Mouse (Mus musculus) neural tube, embryonic 15.5 days (tissue): ENCODE measurements around the gene Htra1. TPM values are rescaled to one million over a fixed set of nuclear protein-coding genes. Genes with fewer than 3 reads are reported as not detected.

Experiments used
- ATAC-seq: fragments of 200-750 bp; cut with Nextera tagmentation; 2 replicates; pipeline ENCODE4 v1.8.0; 2017; ENCODE audit warnings: mild to moderate bottlenecking, moderate TSS enrichment, moderate library complexity; ENCODE audit not compliant: low FRiP score
- H3K27ac ChIP-seq: fragments of 300-500 bp; sonication (generic); replicated peaks from 2 replicates; pipeline ENCODE4 v1.5.1; 2015; ENCODE audit warnings: mild to moderate bottlenecking, inconsistent platforms
- H3K27me3 ChIP-seq: fragments of 300-500 bp; sonication (generic); replicated peaks from 2 replicates; pipeline ENCODE4 v1.6.1; 2015; ENCODE audit warnings: inconsistent platforms
- H3K36me3 ChIP-seq: fragments of 300-500 bp; sonication (generic); 2 replicates; pipeline ENCODE4 v1.6.1; 2015; ENCODE audit warnings: inconsistent platforms
- H3K4me1 ChIP-seq: fragments of 300-500 bp; sonication (generic); 2 replicates; pipeline ENCODE4 v1.6.1; 2015; ENCODE audit warnings: inconsistent platforms
- H3K4me2 ChIP-seq: fragments of 300-500 bp; sonication (generic); 2 replicates; pipeline ENCODE4 v1.6.1; 2015; ENCODE audit warnings: inconsistent platforms, mild to moderate bottlenecking, moderate library complexity
- H3K4me3 ChIP-seq: fragments of 300-500 bp; sonication (generic); replicated peaks from 2 replicates; pipeline ENCODE4 v1.5.1; 2015; ENCODE audit warnings: mild to moderate bottlenecking, inconsistent platforms
- H3K9ac ChIP-seq: fragments of 300-500 bp; sonication (generic); replicated peaks from 2 replicates; pipeline ENCODE4 v1.6.1; 2015; ENCODE audit warnings: mild to moderate bottlenecking, inconsistent platforms
- H3K9me3 ChIP-seq: fragments of 300-500 bp; sonication (generic); replicated peaks from 2 replicates; pipeline ENCODE4 v1.6.1; 2016; ENCODE audit warnings: inconsistent platforms
- WGBS: fragments of 180-500 bp; shearing (Covaris S2); methylation state at CpG from one replicate; pipeline ENCODE4 v1.1.7; 2015; ENCODE audit warnings: mixed read lengths; 5-methylcytosine and 5-hydroxymethylcytosine counted together
- polyA plus RNA-seq: library from polyadenylated mRNA; unstranded; fragments of >200 nt; fragmentation: Nextera tagmentation; extraction: Ambion mirVana; gene quantifications from 2 replicates; pipeline ENCODE4 v1.2.1, GENCODE M21; 2015

The Htra1 gene
- polyA plus RNA-seq, 1 experiment from 2014 or later = 23.7 TPM

- 91% methylated on average over 5 of the region's 5 CpGs for WGBS
These were observed 15.1 kb downstream of the Htra1 start for GRCm38 (mm10) chr7:130951004-130951403.

DNA sequence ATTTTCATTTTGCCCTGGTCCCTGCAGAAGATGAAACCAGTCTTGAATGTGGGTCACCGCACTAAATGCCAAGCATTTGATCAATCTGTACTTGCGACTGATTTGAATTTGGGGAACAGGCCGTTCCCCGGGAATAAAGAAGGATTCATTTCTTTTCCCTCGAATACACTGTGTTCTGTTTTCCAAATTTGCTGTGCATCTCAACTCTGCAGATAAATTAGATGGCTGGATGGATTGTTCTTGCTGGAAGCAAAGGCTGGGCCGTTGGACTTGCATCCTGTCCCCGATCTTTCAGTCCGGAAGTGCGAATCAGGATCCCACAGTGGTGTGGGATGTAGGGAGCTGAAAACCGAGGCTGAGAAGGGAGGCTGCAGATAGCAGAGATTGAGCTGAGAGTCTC lies 17.5 kb downstream of the Htra1 start:
- no peak overlapping the region for H3K4me3 ChIP-seq
- WGBS = 91% methylated on average over 10 of the region's 10 CpGs
- H3K9me3 ChIP-seq = no peaks in the 10 kb centered on the region
- H3K4me2 ChIP-seq = no peak overlapping the region
- 0 out of 2 replicates have a peak, but pooled peaks cover 2% of the 10 kb centered on the region for H3K27me3 ChIP-seq
- ATAC-seq = no peak
- peaks cover 5% of the 10 kb centered on the region for H3K4me1 ChIP-seq
- no peak overlapping the region for H3K9ac ChIP-seq
- no peaks in the 10 kb centered on the region for H3K36me3 ChIP-seq
- H3K27ac ChIP-seq = no peak overlapping the region

More at GRCm38 (mm10) chr7:130951004-130951403, 15.1 kb downstream of the Htra1 start:
- no peak overlapping the region for H3K4me2 ChIP-seq
- H3K36me3 ChIP-seq = no peaks in the 10 kb centered on the region
- H3K4me3 ChIP-seq = no peak overlapping the region
- H3K27me3 ChIP-seq = 0 out of 2 replicates have a peak, but pooled peaks cover 2% of the 10 kb centered on the region
- H3K4me1 ChIP-seq = peaks cover 5% of the 10 kb centered on the region
- H3K27ac ChIP-seq = no peak overlapping the region
- H3K9me3 ChIP-seq = no peaks in the 10 kb centered on the region
- no peak overlapping the region for H3K9ac ChIP-seq
- ATAC-seq = no peak

DNA sequence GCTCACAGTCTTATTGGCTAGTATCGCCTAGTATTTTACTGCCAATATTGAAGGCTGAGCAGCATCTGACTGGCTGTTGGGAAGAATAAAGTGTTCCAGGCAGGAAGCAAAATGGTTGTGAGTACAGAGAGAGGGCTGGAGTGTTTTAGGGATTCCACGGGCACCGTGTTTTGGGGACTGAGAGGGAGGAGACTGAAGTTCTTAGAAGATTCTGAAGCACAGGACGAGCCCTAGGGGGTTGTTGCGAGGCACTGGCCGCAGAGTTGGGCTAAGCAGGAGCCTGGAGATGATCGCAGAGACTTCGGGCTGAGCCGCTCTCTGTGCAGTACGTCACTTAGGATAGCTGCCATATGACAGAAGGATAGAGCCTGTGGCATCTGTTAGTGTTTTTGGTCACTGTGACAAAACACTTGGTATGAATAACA lies 18.3 kb downstream of the Htra1 start:
- no peaks in the 10 kb centered on the region for H3K36me3 ChIP-seq
- 0 out of 2 replicates have a peak, but pooled peaks cover 2% of the 10 kb centered on the region for H3K27me3 ChIP-seq
- no peaks in the 10 kb centered on the region for H3K9me3 ChIP-seq
- WGBS = 87% methylated on average over 10 of the region's 10 CpGs
- ATAC-seq = no peak
- H3K9ac ChIP-seq = no peak overlapping the region
- no peak overlapping the region for H3K27ac ChIP-seq
- no peak overlapping the region for H3K4me3 ChIP-seq
- peaks cover 3% of the 10 kb centered on the region for H3K4me1 ChIP-seq
- H3K4me2 ChIP-seq = no peak overlapping the region

- no peaks in the 10 kb centered on the region for H3K36me3 ChIP-seq
- H3K9me3 ChIP-seq = no peaks in the 10 kb centered on the region
- no peaks in the 10 kb centered on the region for H3K4me1 ChIP-seq
- ATAC-seq = no peak
- WGBS = 71% methylated on average over 7 of the region's 7 CpGs
- H3K27ac ChIP-seq = no peak overlapping the region
- H3K4me2 ChIP-seq = no peak overlapping the region
- H3K27me3 ChIP-seq = no peaks in the 10 kb centered on the region
- no peak overlapping the region for H3K4me3 ChIP-seq
- no peak overlapping the region for H3K9ac ChIP-seq
These were observed 22.6 kb downstream of the Htra1 start for GRCm38 (mm10) chr7:130958551-130958950.

DNA sequence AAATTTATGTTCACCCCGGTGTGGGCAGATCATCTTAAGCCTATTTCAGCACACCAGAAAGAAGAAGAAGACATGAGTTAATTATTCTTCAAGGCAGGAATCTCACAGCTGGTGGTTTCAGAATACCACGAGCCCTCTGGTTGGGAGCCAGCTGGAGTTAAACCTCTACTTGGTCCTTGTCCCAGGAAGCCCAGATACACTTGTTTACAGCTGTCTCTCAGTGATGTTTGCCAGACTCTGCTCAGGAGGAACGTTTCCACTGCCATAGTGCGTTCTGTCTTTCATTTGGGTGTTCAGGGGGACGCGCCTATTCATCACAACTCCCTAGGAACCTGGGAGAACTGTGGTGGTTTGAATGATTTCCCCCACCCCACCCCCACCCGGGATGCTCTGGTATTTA lies 24.0 kb downstream of the Htra1 start:
- Histone ChIP-seq H3K4me1 (0 out of 2 replicates have a peak, but pooled peaks cover 4% of the 10 kb centered on the region), H3K4me3 (no peak overlapping the region), H3K9ac (no peak overlapping the region), H3K27me3 (no peaks in the 10 kb centered on the region), H3K36me3 (no peaks in the 10 kb centered on the region), H3K27ac (no peak overlapping the region), H3K9me3 (no peaks in the 10 kb centered on the region), H3K4me2 (no peak overlapping the region)
- 59% methylated on average over 7 of the region's 7 CpGs for WGBS
- no peak for ATAC-seq

DNA sequence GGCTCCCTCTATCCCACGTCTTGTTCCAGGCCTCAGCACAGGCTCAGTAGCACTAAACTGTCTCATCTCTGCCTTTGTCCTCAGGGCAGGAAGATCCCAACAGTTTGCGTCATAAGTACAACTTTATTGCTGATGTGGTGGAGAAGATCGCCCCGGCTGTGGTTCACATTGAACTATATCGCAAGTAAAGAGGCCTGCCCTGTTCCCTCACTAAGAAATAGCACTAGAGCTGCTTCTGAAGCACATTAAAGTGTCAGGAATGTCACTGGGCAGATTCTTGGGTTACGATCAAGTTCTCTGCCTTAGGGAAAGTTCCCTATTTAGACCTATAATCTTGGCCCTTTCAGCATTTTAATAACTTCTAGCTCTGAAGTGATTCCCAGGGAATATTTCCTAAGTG lies 25.5 kb downstream of the Htra1 start:
- no peaks in the 10 kb centered on the region for H3K9me3 ChIP-seq
- WGBS = 86% methylated on average over 6 of the region's 6 CpGs
- no peak overlapping the region for H3K4me3 ChIP-seq
- no peak for ATAC-seq
- no peaks in the 10 kb centered on the region for H3K36me3 ChIP-seq
- H3K9ac ChIP-seq = no peak overlapping the region
- H3K27ac ChIP-seq = no peak overlapping the region
- peaks cover 9% of the 10 kb centered on the region for H3K4me1 ChIP-seq
- no peak overlapping the region for H3K4me2 ChIP-seq
- no peaks in the 10 kb centered on the region for H3K27me3 ChIP-seq

DNA sequence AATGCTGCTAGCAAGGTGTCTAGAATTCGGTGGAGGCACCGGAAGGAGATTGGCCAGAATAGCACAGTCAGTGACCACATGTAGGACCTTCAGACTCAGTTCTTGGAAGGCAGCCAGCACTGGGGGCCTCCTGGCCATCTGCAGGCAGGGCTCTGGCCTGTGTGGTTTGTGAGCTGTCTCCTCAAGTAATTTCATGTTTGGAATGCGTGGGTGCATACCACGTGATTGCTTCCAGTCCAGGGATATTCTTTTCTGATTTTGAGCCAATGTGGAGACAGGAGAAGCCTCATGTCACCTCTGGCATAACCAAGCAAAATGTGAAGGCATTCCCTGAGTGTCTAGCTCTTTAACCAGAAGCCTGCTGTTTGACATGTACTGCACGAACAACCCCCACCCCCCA lies 28.8 kb downstream of the Htra1 start:
- peaks cover 15% of the 10 kb centered on the region for H3K4me1 ChIP-seq
- no peaks in the 10 kb centered on the region for H3K27me3 ChIP-seq
- no peak overlapping the region for H3K4me3 ChIP-seq
- H3K9ac ChIP-seq = no peak overlapping the region
- no peaks in the 10 kb centered on the region for H3K36me3 ChIP-seq
- no peak for ATAC-seq
- WGBS = 68% methylated on average over 5 of the region's 5 CpGs
- H3K4me2 ChIP-seq = no peak overlapping the region
- no peaks in the 10 kb centered on the region for H3K9me3 ChIP-seq
- no peak overlapping the region for H3K27ac ChIP-seq

DNA sequence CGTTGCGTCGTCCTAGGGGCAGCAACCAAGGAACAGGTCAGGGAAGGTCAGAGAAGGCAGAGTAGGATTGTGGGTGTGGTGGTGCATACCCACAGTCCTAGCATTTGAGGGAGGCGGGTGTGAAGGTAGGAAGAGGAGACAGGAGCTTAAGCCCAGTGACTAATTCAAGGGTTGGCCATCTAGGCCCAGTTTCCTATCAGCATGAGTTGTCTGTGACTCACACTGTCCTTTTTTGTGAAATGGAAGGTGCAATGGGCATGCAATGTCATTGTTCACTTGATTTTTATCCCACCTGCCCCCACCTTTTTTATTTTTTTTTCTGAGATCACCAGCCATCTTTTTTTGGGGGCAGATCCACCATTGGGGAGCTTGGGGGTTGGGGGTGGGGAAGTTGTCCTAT lies 29.5 kb downstream of the Htra1 start:
- Histone ChIP-seq H3K4me2 (no peak overlapping the region), H3K27ac (peak overlapping the region; percentile 66; the same call in 1 of the 2 replicates), H3K4me3 (no peak overlapping the region), H3K4me1 (peaks cover 15% of the 10 kb centered on the region), H3K9ac (no peak overlapping the region), H3K36me3 (no peaks in the 10 kb centered on the region), H3K27me3 (no peaks in the 10 kb centered on the region), H3K9me3 (no peaks in the 10 kb centered on the region)
- ATAC-seq = no peak
- WGBS = 90% methylated on average over 4 of the region's 4 CpGs

DNA sequence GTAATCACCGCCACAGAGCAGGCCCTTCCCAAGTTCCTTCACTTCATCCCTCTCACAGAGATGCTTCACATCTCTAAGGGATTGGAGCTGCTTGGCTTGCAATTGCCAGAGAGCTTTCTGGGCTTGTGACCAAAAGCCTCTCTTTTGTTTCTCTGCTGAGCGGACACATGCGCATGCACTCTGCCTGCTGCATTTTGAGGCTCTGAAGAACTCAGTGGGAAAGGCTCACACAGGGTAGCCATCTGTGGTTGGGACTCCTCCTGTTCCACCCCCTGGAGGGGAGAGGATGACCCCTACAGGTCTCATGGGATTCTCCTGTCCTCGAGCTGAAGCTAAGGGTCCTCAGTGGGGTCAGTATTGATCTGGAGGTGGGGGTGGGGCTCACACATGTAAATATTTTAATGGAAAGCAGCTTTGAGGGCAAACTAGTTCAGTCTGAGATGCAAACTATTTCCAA lies 30.0 kb downstream of the Htra1 start:
- ATAC-seq = peak; percentile 53; the same call in 1 of the 2 replicates
- H3K9ac ChIP-seq = no peak overlapping the region
- H3K4me1 ChIP-seq = peaks cover 15% of the 10 kb centered on the region
- no peaks in the 10 kb centered on the region for H3K36me3 ChIP-seq
- H3K9me3 ChIP-seq = no peaks in the 10 kb centered on the region
- H3K27me3 ChIP-seq = no peaks in the 10 kb centered on the region
- H3K27ac ChIP-seq = peak overlapping the region; percentile 66
- WGBS = 45% methylated on average over 4 of the region's 4 CpGs
- no peak overlapping the region for H3K4me3 ChIP-seq
- H3K4me2 ChIP-seq = no peak overlapping the region

- H3K9me3 ChIP-seq = no peaks in the 10 kb centered on the region
- H3K4me2 ChIP-seq = no peak overlapping the region
- no peak overlapping the region for H3K9ac ChIP-seq
- WGBS = 68% methylated on average over 5 of the region's 5 CpGs
- H3K4me1 ChIP-seq = peaks cover 15% of the 10 kb centered on the region
- no peak for ATAC-seq
- H3K27me3 ChIP-seq = no peaks in the 10 kb centered on the region
- H3K36me3 ChIP-seq = no peaks in the 10 kb centered on the region
- no peak overlapping the region for H3K4me3 ChIP-seq
- no peak overlapping the region for H3K27ac ChIP-seq
These were observed 30.5 kb downstream of the Htra1 start for GRCm38 (mm10) chr7:130966451-130966850.

DNA sequence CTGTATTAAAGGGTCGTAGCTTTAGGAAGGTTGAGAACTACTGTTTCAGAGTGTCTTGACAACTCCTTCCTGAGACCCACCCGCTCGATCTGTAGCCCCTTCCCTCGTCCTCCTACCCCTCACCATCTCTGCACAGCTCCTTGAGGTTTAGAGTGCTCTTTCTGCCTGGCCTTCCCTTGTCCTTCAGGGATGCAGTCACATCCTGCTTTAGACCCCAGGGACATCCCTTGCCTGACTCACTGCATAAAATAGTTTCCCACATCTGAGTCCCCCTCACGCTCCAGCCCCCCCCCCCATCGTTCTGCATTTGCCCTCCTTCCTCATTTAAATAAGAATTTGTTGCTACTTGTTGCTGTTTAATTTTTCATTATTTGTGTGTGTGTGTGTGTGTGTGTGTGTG lies 31.0 kb downstream of the Htra1 start:
- Histone ChIP-seq H3K4me1 (peaks cover 15% of the 10 kb centered on the region), H3K9me3 (no peaks in the 10 kb centered on the region), H3K4me2 (no peak overlapping the region), H3K27ac (no peak overlapping the region), H3K9ac (no peak overlapping the region), H3K36me3 (no peaks in the 10 kb centered on the region), H3K4me3 (no peak overlapping the region), H3K27me3 (no peaks in the 10 kb centered on the region)
- WGBS = 70% methylated on average over 6 of the region's 6 CpGs
- no peak for ATAC-seq

DNA sequence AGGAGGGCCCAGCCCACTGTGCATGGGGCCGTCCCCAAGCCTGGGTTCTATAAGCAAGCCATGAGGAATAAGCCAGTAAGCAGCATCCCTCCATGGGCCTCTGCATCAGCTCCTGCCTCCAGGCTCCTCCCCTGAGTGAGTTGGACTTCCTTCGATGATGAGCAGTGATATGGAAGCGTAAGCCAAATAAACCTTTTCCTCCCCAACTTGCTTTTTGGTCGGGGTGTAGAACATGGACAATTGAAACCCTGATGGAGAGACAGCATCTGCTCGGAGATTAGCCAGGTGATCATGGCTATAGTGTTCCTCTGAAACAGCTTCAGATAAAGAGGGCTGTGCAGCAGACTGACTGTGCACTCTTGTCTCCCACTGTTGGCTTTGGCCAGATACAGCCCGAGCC lies 32.0 kb downstream of the Htra1 start:
- no peak for ATAC-seq
- 90% methylated on average over 6 of the region's 6 CpGs for WGBS

DNA sequence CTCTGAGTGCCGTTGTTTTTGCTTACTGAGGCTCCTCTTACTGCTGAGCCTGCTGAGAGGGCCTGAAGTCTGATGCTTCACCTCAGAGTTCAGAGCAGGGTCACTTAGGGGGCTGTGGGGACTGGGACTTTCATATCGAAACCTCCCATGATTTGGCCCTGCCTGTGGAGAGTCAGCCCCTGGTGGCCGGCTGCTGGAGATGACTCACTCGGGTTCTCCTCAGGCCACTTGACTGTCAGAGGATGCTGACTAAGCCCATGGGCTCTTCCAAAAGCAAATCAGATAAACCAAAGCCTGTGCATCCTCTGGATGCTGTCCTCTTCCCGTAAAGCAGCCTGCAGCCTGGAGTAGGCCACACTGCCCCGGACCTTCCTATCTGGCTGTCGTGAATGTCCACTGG lies 32.6 kb downstream of the Htra1 start:
- Histone ChIP-seq H3K9me3 (no peaks in the 10 kb centered on the region), H3K4me3 (no peak overlapping the region), H3K4me2 (no peak overlapping the region), H3K4me1 (peaks cover 15% of the 10 kb centered on the region), H3K9ac (no peak overlapping the region), H3K27me3 (no peaks in the 10 kb centered on the region), H3K27ac (no peak overlapping the region), H3K36me3 (no peaks in the 10 kb centered on the region)
- ATAC-seq = no peak
- 75% methylated on average over 7 of the region's 7 CpGs for WGBS

More for the DNA sequence above, 32.0 kb downstream of the Htra1 start:
- Histone ChIP-seq H3K9me3 (no peaks in the 10 kb centered on the region), H3K4me1 (peaks cover 15% of the 10 kb centered on the region), H3K36me3 (no peaks in the 10 kb centered on the region), H3K4me3 (no peak overlapping the region), H3K9ac (no peak overlapping the region), H3K4me2 (no peak overlapping the region), H3K27me3 (no peaks in the 10 kb centered on the region), H3K27ac (no peak overlapping the region)
